Comparison of ENCODE assay signal across 8 mouse cellular contexts in the genomic region with DNA sequence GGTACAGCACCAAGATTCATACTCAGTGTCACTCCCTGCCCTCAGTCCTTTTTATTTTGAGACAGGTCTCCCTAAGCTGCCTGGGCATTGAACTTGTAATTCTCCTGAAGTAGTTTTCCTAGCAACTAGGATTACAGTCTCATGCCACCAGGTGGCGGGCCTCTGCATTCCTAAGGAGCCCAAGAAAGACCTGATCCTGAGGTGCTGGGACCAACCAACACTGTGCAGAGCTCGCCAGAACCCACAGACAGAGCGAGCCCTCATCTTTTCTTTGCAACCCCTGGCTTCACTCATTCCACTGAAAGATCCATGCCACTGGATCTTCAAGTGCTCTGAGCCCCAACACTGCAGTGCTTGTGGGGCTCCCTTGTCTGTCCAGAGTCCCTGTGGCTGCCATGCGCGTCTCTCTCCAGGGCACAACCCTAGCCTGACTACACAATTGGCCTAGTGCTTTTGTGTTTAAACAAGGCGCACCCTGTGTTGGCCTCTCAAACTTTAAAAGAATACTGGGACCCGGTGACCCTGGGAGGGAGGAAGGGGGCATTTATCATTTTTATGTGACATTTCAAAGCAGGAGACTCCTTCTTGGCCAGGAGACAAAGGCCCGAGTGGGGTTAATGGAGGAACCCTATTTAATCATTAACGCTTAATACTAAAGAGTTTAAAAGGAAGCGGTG.
DNase-seq lines count a peak whose midpoint lies in the region; ATAC-seq and TF ChIP-seq lines count a peak whose summit lies in the region.

No protein-coding gene starts in this region.

- H3K27ac ChIP-seq in heart, embryonic 10.5 days, result 0 out of 2 replicates have a peak overlapping the region, but pooled peaks have one; percentile 47
- no peak overlapping the region for H3K27ac ChIP-seq in intestine, postnatal 0 days (ENCODE audit: low read depth, low read length)
- H3K27ac ChIP-seq in lung, postnatal 0 days (ENCODE audit: low read length), result peak overlapping the region; percentile 10; the same call in 1 of the 2 replicates

- H3K4me1 ChIP-seq in heart, embryonic 10.5 days, result peaks cover 39% of the 10 kb centered on the region
- peaks cover 8% of the 10 kb centered on the region for H3K4me1 ChIP-seq in intestine, postnatal 0 days (replicated peaks; ENCODE audit: control insufficient read depth, insufficient read depth, low read length)
- H3K4me1 ChIP-seq in lung, postnatal 0 days (ENCODE audit: insufficient read depth, low read depth, low read length), result no peaks in the 10 kb centered on the region; the same call in 1 of the 2 replicates

- 72% methylated on average over 10 of the region's 10 CpGs for WGBS in heart, embryonic 10.5 days
- WGBS in intestine, postnatal 0 days, result 35% methylated on average over 10 of the region's 10 CpGs
- 32% methylated on average over 10 of the region's 10 CpGs for WGBS in lung, postnatal 0 days

- TF ChIP-seq CTCF in intestine, postnatal 0 days (IDR thresholded peaks at IDR 0.05; ENCODE audit: low read depth), result peak; percentile 83
- peak; percentile 74 for TF ChIP-seq CTCF in lung, postnatal 0 days (IDR thresholded peaks at IDR 0.05)

- intact Hi-C loops in heart, postnatal 25 days (cut with DNase I), result no loop called here

- no peaks in the 10 kb centered on the region for H3K9me3 ChIP-seq in heart, embryonic 10.5 days
- H3K9me3 ChIP-seq in intestine, postnatal 0 days (ENCODE audit: control insufficient read depth), result no peaks in the 10 kb centered on the region
- H3K9me3 ChIP-seq in lung, postnatal 0 days (ENCODE audit: low read length), result no peaks in the 10 kb centered on the region

- ATAC-seq in intestine, postnatal 0 days, result peak; percentile 65
- ATAC-seq in lung, postnatal 0 days, result peak; percentile 66

- H3K27me3 ChIP-seq in heart, embryonic 10.5 days (ENCODE audit: insufficient read depth, poor library complexity, severe bottlenecking), result no peaks in the 10 kb centered on the region
- no peaks in the 10 kb centered on the region for H3K27me3 ChIP-seq in intestine, postnatal 0 days (replicated peaks; ENCODE audit: control insufficient read depth, insufficient read depth, low read length)
- H3K27me3 ChIP-seq in lung, postnatal 0 days (replicated peaks; ENCODE audit: insufficient read depth, low read length), result no peaks in the 10 kb centered on the region

- TF ChIP-seq EP300 in lung, postnatal 0 days (IDR thresholded peaks at IDR 0.05), result no peak

- no peak overlapping the region for H3K9ac ChIP-seq in intestine, postnatal 0 days (ENCODE audit: low read depth, low read length)
- no peak overlapping the region for H3K9ac ChIP-seq in lung, postnatal 0 days (replicated peaks; ENCODE audit: low read depth)

- H3K36me3 ChIP-seq in heart, embryonic 10.5 days, result no peaks in the 10 kb centered on the region
- H3K36me3 ChIP-seq in intestine, postnatal 0 days (ENCODE audit: control insufficient read depth, insufficient read depth), result no peaks in the 10 kb centered on the region
- H3K36me3 ChIP-seq in lung, postnatal 0 days (ENCODE audit: insufficient read depth, low read length), result no peaks in the 10 kb centered on the region

- no peak overlapping the region for H3K4me2 ChIP-seq in intestine, postnatal 0 days (replicated peaks; ENCODE audit: low read depth)
- H3K4me2 ChIP-seq in lung, postnatal 0 days (replicated peaks; ENCODE audit: low read depth, low read length), result no peak overlapping the region

- H3K4me3 ChIP-seq in heart, embryonic 10.5 days, result no peak overlapping the region
- no peak overlapping the region for H3K4me3 ChIP-seq in intestine, postnatal 0 days (ENCODE audit: low read depth, low read length)
- no peak overlapping the region for H3K4me3 ChIP-seq in lung, postnatal 0 days (ENCODE audit: low read depth, low read length)

- DNase-seq in heart, embryonic 10.5 days (ENCODE audit: low spot score), result no peak
- no peak for DNase-seq in heart, postnatal 25 days (ENCODE audit: low spot score)
- DNase-seq in 416B (ENCODE audit: low read depth) (peak; percentile 12), WW6 (ENCODE audit: low read depth, low spot score) (peak; percentile 16)
- peak; percentile 76 for DNase-seq in lung, postnatal 0 days (ENCODE audit: low spot score)
- DNase-seq in frontal cortex, postnatal 25 days (ENCODE audit: low spot score in 2 of 2), result no peak
- DNase-seq in layer of hippocampus, postnatal 14 days (ENCODE audit: low spot score in 2 of 2), result no peak

Comparison
In these comparisons a context has a peak if more than half of its experiments do, and no peak if none do; other contexts are left out.
1. DNase-seq: peak in 416B (single experiment), WW6 (single experiment) and lung, postnatal 0 days (single experiment); none in heart, embryonic 10.5 days (single experiment), heart, postnatal 25 days (single experiment), frontal cortex, postnatal 25 days (0 of 2) and layer of hippocampus, postnatal 14 days (0 of 2).